Mouse (Mus musculus) heart, embryonic 11.5 days (tissue): ENCODE data around the gene 4930524J08Rik. TPM values are rescaled to one million over a fixed set of nuclear protein-coding genes. Genes with fewer than 3 reads are reported as not detected.

ENCODE experiments used
- ATAC-seq: fragments of 200-750 bp; cut with Nextera tagmentation; replicated peaks from 2 replicates; pipeline ENCODE4 v1.8.0; 2017; ENCODE audit warnings: moderate library complexity; ENCODE audit not compliant: insufficient number of reproducible peaks, low FRiP score, low TSS enrichment
- H3K27ac ChIP-seq: fragments of 300-500 bp; sonication (generic); 2 replicates; pipeline ENCODE4 v1.5.1; 2014; ENCODE audit warnings: mild to moderate bottlenecking, low read depth, low read length
- H3K27me3 ChIP-seq: fragments of 300-500 bp; sonication (generic); 2 replicates; pipeline ENCODE4 v1.6.1; 2014; ENCODE audit warnings: mild to moderate bottlenecking, low read length, mixed read lengths; ENCODE audit not compliant: control insufficient read depth, insufficient read depth
- H3K36me3 ChIP-seq: fragments of 300-500 bp; sonication (generic); 2 replicates; pipeline ENCODE4 v1.6.1; 2014; ENCODE audit warnings: mild to moderate bottlenecking, low read length, moderate library complexity, mixed read lengths; ENCODE audit not compliant: control insufficient read depth, insufficient read depth
- H3K4me1 ChIP-seq: fragments of 300-500 bp; sonication (generic); 2 replicates; pipeline ENCODE4 v1.6.1; 2014; ENCODE audit warnings: low read length; ENCODE audit not compliant: control insufficient read depth, insufficient read depth
- H3K4me2 ChIP-seq: fragments of 300-500 bp; sonication (generic); 2 replicates; pipeline ENCODE4 v1.6.1; 2014; ENCODE audit warnings: mild to moderate bottlenecking, moderate library complexity
- H3K4me3 ChIP-seq: fragments of 300-500 bp; sonication (generic); 2 replicates; pipeline ENCODE4 v1.5.1; 2014; ENCODE audit warnings: low read depth, low read length
- H3K9ac ChIP-seq: fragments of 300-500 bp; sonication (generic); 2 replicates; pipeline ENCODE4 v1.6.1; 2014; ENCODE audit warnings: mild to moderate bottlenecking, low read depth, low read length, moderate library complexity
- H3K9me3 ChIP-seq: fragments of 300-500 bp; sonication (generic); replicated peaks from 2 replicates; pipeline ENCODE4 v1.6.1; 2016; ENCODE audit warnings: low read length; ENCODE audit not compliant: control insufficient read depth
- WGBS: fragments of 180-500 bp; shearing (Covaris S2); extraction: QIAGEN DNeasy Blood & Tissue Kit; methylation state at CpG from one replicate; pipeline ENCODE4 v1.1.7; 2014; ENCODE audit not compliant: insufficient replicate concordance; 5-methylcytosine and 5-hydroxymethylcytosine counted together
- polyA plus RNA-seq: library from polyadenylated mRNA; unstranded; fragments of >200 nt; fragmentation: Nextera tagmentation; extraction: Ambion mirVana; gene quantifications from 2 replicates; pipeline ENCODE4 v1.2.1, GENCODE M21; 2014

Gene 4930524J08Rik
- polyA plus RNA-seq, 1 experiment from 2014 or later: 1.7 TPM

DNA sequence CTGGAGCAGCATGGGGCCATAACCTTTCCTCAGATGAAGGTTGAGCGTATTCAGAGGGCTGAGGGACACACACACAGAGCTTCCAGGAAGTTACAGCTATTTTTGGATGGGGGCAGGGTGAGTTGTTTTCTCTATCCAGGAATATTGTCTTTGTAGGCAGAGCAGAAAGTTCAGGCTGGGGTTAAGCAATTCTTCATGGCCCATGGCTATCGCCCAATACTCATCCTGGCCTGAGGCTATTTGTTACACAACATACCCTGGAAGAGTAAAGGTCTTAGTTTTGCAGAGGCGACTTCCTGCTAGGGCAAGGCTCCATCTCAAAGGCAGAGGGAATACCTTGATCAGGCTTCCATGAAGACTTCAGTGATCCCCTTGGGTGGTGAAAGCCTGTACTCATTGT is 15.3 kb downstream of the 4930524J08Rik start:
- Histone ChIP-seq H3K9me3 (peaks cover 5% of the 10 kb centered on the region; the same call in 1 of the 2 replicates), H3K27me3 (no peaks in the 10 kb centered on the region), H3K27ac (no peak overlapping the region), H3K36me3 (no peaks in the 10 kb centered on the region), H3K4me3 (no peak overlapping the region), H3K9ac (no peak overlapping the region), H3K4me2 (no peak overlapping the region), H3K4me1 (no peaks in the 10 kb centered on the region)
- whole genome bisulfite sequencing: 81% methylated on average over 3 of the region's 3 CpGs
- ATAC-seq: no peak

DNA sequence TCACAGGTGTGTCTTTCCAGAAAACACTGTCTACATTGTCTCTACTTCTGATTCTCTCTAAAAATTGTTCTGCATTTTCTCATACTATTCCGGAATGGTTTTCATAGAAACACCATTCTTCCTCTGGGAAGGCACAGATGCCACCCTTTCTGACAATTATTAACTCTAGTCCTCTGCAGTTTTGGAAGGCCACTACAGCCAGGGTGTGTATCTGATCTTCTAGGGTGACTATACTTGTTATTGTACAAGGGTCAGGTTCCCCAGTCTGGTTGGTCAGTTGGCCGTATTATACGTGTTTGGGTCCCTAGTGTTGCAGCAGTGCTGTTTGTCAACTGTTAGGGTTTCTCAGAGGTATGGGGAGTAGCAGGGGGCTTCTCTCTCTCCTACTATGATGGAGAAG is 15.8 kb downstream of the 4930524J08Rik start:
- H3K4me1 ChIP-seq: no peaks in the 10 kb centered on the region
- no peaks in the 10 kb centered on the region for H3K36me3 ChIP-seq
- H3K9me3 ChIP-seq: peaks cover 5% of the 10 kb centered on the region; the same call in 1 of the 2 replicates
- no peak overlapping the region for H3K27ac ChIP-seq
- no peak overlapping the region for H3K4me3 ChIP-seq
- no peaks in the 10 kb centered on the region for H3K27me3 ChIP-seq
- H3K9ac ChIP-seq: no peak overlapping the region
- ATAC-seq: no peak
- H3K4me2 ChIP-seq: no peak overlapping the region
- 83% methylated on average over 3 of the region's 3 CpGs for WGBS

DNA sequence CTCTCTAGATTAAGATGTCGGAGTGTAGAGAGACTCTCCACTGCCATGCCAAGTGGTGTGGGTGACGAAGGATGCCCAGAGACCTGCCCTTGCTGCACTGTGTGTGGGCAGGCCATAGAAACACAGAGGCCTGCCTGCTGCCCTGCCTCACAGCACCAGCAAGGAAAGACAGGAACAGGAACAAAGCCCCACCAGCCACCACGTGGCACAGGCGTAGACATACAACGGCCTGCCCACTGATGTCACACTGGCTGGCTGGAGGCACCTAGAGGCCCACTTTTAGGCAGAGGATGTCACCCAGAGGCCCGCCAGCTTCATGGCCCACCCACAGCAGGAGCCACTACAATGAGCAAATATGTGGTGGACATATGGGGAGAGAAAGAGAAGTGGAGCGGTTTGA is 21.2 kb downstream of the 4930524J08Rik start:
- Histone ChIP-seq H3K36me3 (no peaks in the 10 kb centered on the region), H3K4me2 (no peak overlapping the region), H3K9ac (no peak overlapping the region), H3K27ac (no peak overlapping the region), H3K4me1 (peaks cover 2% of the 10 kb centered on the region; the same call in 1 of the 2 replicates), H3K4me3 (no peak overlapping the region), H3K27me3 (no peaks in the 10 kb centered on the region), H3K9me3 (peaks cover 5% of the 10 kb centered on the region; the same call in 1 of the 2 replicates)
- 69% methylated on average over 7 of the region's 7 CpGs for WGBS
- ATAC-seq: no peak

DNA sequence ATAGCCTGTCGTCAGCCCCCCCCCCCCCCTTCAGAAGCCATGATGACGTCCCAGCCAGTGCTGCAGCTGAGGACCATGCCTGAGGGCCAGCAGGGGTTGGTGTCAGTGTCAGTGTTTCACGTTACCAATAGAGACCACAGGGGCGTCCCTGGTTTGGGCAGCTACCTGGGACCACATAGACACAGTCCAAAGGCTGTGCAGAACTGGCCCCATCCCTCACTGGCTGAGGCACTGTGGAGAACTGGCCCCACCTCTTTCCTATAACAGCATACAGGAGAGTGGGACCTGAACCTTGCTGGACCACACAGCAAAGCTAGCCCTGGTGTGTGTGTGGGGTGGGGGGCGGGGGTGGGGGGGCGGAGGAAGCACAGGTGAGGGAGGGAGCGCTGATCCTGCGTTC is 21.6 kb downstream of the 4930524J08Rik start:
- Histone ChIP-seq H3K9me3 (peaks cover 5% of the 10 kb centered on the region; the same call in 1 of the 2 replicates), H3K4me2 (no peak overlapping the region), H3K27ac (no peak overlapping the region), H3K36me3 (no peaks in the 10 kb centered on the region), H3K27me3 (no peaks in the 10 kb centered on the region), H3K9ac (no peak overlapping the region), H3K4me1 (peaks cover 4% of the 10 kb centered on the region), H3K4me3 (no peak overlapping the region)
- 46% methylated on average over 8 of the region's 8 CpGs for WGBS
- ATAC-seq: no peak

- no peak for ATAC-seq
These were observed 25.0 kb downstream of the 4930524J08Rik start for GRCm38 (mm10) chr5:100003895-100004294.

DNA sequence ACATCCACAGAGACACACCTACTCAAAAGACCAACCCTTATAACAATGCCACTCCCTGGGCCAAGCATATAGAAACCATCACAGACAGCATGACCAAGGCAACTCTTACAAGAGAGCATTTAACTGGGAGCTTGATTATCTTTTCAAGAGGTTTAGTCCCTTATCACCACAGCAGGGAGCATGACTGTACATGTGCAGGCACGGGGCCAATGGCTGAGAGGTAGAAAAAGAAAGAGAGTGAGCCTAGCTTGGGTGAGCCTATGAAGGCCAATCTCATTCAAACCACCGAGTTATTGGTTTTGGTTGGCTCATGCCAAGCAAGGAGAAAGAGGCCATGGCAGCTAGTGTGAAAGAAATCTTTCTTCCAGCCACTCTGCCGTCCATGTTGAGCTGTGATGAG is 26.6 kb downstream of the 4930524J08Rik start:
- no peak overlapping the region for H3K27ac ChIP-seq
- ATAC-seq: no peak
- H3K4me3 ChIP-seq: no peak overlapping the region

More at GRCm38 (mm10) chr5:100003895-100004294, 25.0 kb downstream of the 4930524J08Rik start:
- no peak overlapping the region for H3K4me3 ChIP-seq
- no peak overlapping the region for H3K27ac ChIP-seq
- peaks cover 14% of the 10 kb centered on the region for H3K4me1 ChIP-seq
- no peak overlapping the region for H3K9ac ChIP-seq
- H3K27me3 ChIP-seq: no peaks in the 10 kb centered on the region
- H3K4me2 ChIP-seq: no peak overlapping the region
- H3K9me3 ChIP-seq: no peaks in the 10 kb centered on the region
- no peaks in the 10 kb centered on the region for H3K36me3 ChIP-seq
- WGBS: 76% methylated on average over 4 of the region's 4 CpGs

DNA sequence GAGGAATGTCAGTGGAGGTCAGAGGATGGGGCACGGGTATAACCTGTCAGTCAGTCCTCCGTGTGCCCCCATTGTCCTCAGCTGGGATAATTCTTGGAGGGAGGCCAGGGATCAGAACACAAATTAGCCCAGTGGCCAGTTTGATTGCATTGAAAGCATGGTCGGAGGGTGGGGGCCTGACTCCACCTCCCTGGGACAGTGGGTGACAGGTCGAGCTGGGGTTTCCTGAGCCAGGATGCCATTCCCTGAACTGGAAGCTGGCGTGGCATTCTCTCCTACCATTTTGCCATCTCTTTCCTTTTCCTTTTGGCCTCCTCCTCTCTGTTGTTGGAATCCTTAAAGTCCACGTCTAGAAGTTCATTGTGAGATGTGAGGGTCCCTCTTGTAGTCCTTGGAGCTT is 27.0 kb downstream of the 4930524J08Rik start:
- ATAC-seq: no peak
- Histone ChIP-seq H3K4me2 (no peak overlapping the region), H3K9me3 (no peaks in the 10 kb centered on the region), H3K27ac (no peak overlapping the region), H3K36me3 (no peaks in the 10 kb centered on the region), H3K9ac (no peak overlapping the region), H3K4me3 (no peak overlapping the region), H3K4me1 (peaks cover 12% of the 10 kb centered on the region), H3K27me3 (no peaks in the 10 kb centered on the region)
- WGBS: 66% methylated on average over 6 of the region's 6 CpGs

More for the DNA sequence above, 26.6 kb downstream of the 4930524J08Rik start:
- H3K9ac ChIP-seq: no peak overlapping the region
- no peaks in the 10 kb centered on the region for H3K36me3 ChIP-seq
- no peak overlapping the region for H3K4me2 ChIP-seq
- no peaks in the 10 kb centered on the region for H3K9me3 ChIP-seq
- peaks cover 13% of the 10 kb centered on the region for H3K4me1 ChIP-seq
- H3K27me3 ChIP-seq: no peaks in the 10 kb centered on the region
- WGBS: 60% methylated on average over 3 of the region's 3 CpGs

- Histone ChIP-seq H3K4me2 (no peak overlapping the region), H3K4me3 (no peak overlapping the region), H3K9ac (no peak overlapping the region), H3K27ac (no peak overlapping the region), H3K27me3 (no peaks in the 10 kb centered on the region), H3K4me1 (peaks cover 12% of the 10 kb centered on the region), H3K36me3 (no peaks in the 10 kb centered on the region), H3K9me3 (no peaks in the 10 kb centered on the region)
- 62% methylated on average over 4 of the region's 4 CpGs for WGBS
- ATAC-seq: no peak
These were observed 27.6 kb downstream of the 4930524J08Rik start for GRCm38 (mm10) chr5:100006324-100007039.

GRCm38 (mm10) chr5:100007040-100007375 is 28.1 kb downstream of the 4930524J08Rik start:
- peaks cover 12% of the 10 kb centered on the region for H3K4me1 ChIP-seq
- no peaks in the 10 kb centered on the region for H3K36me3 ChIP-seq
- H3K27me3 ChIP-seq: no peaks in the 10 kb centered on the region
- ATAC-seq: no peak
- H3K4me2 ChIP-seq: no peak overlapping the region
- H3K9ac ChIP-seq: no peak overlapping the region
- WGBS: 92% methylated on average over 4 of the region's 4 CpGs
- H3K9me3 ChIP-seq: no peaks in the 10 kb centered on the region
- no peak overlapping the region for H3K27ac ChIP-seq
- H3K4me3 ChIP-seq: no peak overlapping the region
